Mouse (Mus musculus): ENCODE results near the gene U2af2. TPM values are rescaled to one million over a fixed set of nuclear protein-coding genes. Genes with fewer than 3 reads are reported as not detected.
A peak's percentile ranks its signal among the peaks of the same experiment; 100 is the strongest.

The U2af2 gene
- polyA plus RNA-seq, 1 experiment: 404 TPM

DNA sequence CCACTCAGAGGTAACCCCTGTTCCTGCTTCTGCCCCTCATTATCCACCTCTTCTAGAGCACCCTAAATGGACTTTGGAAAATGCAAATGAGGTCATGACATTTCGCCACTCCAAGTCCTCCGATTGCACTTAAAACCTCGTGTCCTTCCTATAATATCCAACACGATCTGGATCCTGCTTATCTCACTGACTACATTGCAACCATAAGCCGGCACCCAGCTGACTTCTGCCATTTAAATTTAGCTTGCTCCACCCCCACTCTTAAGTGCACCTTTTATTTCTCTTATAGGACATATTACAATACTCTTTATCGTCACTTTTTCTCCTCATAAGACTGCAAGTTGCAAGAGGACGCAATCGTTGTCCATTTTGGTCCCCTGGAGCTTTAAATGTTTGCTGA lies 24.5 kb upstream of the U2af2 start:
- no peak for DNase-seq (ENCODE audit: low read depth)
- TF ChIP-seq CTCF (IDR thresholded peaks at IDR 0.05; ENCODE audit: borderline replicate concordance, extremely low read depth, insufficient read depth, insufficient read length): no peak
- no peak for TF ChIP-seq POLR2A (IDR thresholded peaks at IDR 0.05; ENCODE audit: borderline replicate concordance, extremely low read depth, insufficient read depth, insufficient read length, poor library complexity, severe bottlenecking)

DNA sequence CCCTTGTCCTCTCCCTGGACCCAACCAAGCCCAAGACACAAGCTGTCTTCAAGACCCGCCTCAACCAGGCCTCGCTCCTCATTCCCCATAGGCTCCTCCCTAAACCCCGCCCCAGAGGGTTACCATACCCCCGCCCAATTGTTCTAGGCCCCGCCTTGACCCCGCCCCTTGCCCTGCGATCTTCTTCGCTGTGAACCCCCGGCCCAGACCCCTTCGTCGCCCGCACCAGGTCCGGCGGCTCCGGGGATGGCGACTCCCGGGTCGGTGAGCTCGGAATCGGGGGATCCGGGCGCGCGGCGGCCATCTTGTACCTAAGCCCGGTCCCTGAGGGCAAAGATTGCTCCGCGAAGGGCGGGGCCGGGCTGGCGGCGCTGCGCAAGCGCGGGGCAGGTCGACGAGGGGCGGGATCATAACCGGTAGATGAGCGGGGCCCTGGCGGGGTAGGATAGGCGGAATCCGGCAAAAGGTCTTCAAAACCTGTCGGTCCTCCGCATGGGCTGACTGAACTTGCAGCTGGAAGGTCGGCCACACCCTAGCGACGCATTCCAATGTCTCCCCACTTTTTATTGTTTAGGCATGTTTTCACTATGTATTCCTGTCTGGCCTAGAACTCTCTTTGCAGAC lies 23.7 kb upstream of the U2af2 start, which contains the start of gene Zfp784:
TSS of gene Zfp784 (minus strand) at position 338 of the 624 bp plus-strand sequence.
- TF ChIP-seq CTCF (IDR thresholded peaks at IDR 0.05; ENCODE audit: borderline replicate concordance, extremely low read depth, insufficient read depth, insufficient read length) (no peak), POLR2A (IDR thresholded peaks at IDR 0.05; ENCODE audit: borderline replicate concordance, extremely low read depth, insufficient read depth, insufficient read length, poor library complexity, severe bottlenecking) (peak; percentile 40; the same call in 1 of the 2 replicates)

DNA sequence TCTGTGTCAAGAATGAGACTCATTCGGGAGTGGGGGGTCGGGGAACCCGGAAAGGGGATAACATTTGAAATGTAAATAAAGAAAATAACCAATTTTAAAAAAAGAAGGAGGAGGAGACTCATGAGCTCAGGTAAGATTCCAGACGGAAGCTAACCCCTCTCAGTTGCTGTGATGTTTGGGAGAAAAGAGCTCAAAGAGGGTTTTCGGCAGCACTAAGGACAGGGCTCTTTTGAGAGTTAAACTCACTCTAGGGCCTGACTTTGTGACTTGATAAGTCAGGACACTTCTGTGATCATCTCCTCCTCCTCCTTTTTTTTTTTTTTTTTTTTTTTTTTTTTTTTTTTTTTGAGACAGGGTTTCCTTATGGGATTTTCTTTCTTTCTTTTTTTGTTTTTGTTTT lies 23.0 kb upstream of the U2af2 start:
- no peak for DNase-seq (ENCODE audit: low read depth)
- no peak for TF ChIP-seq CTCF (IDR thresholded peaks at IDR 0.05; ENCODE audit: borderline replicate concordance, extremely low read depth, insufficient read depth, insufficient read length)
- no peak for TF ChIP-seq POLR2A (IDR thresholded peaks at IDR 0.05; ENCODE audit: borderline replicate concordance, extremely low read depth, insufficient read depth, insufficient read length, poor library complexity, severe bottlenecking)

More for the DNA sequence above, 23.7 kb upstream of the U2af2 start, which contains the start of gene Zfp784:
- peak; percentile 97 for DNase-seq (ENCODE audit: low read depth)

DNA sequence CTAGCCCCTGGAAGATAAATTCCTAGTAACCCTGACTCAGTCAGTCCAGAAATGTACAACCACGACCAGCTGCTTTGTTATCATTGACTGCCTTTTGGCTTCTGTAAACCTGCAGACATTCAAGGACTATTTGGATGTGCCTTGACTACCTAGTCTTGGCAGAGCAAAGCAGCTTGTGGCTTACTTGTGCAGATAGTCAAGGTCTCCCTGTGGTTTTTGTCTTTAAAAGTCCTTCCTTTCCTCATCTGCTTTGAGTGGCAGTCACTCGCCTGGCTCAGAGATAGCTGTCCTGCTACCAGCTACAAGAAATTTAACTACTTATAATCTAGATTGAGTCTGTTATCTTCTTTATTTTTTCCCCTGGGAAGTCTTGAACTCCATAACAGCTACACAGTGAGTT lies 17.0 kb upstream of the U2af2 start:
- TF ChIP-seq CTCF (IDR thresholded peaks at IDR 0.05; ENCODE audit: borderline replicate concordance, extremely low read depth, insufficient read depth, insufficient read length) (no peak), POLR2A (IDR thresholded peaks at IDR 0.05; ENCODE audit: borderline replicate concordance, extremely low read depth, insufficient read depth, insufficient read length, poor library complexity, severe bottlenecking) (no peak)
- DNase-seq (ENCODE audit: low read depth): no peak

DNA sequence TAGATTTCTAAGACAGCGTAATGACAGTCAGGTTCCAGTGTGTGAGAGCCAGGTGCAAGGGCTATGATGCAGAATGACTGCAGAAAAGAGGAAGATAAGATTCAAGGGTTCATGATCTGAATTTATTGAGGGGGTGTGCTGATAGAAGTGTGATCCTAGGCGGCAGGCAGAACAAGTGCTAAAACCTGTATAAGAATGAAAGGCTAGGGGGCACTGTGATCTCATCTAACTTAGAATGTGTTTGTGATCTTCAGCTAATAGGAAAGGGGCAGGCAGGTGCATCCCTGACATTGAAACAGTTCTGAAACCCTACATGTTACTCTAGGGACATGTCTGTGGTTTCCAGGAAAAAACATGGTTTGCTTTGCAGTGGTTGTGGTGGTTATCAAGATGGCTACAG lies 15.8 kb upstream of the U2af2 start:
- DNase-seq (ENCODE audit: low read depth): no peak
- no peak for TF ChIP-seq POLR2A (IDR thresholded peaks at IDR 0.05; ENCODE audit: borderline replicate concordance, extremely low read depth, insufficient read depth, insufficient read length, poor library complexity, severe bottlenecking)
- no peak for TF ChIP-seq CTCF (IDR thresholded peaks at IDR 0.05; ENCODE audit: borderline replicate concordance, extremely low read depth, insufficient read depth, insufficient read length)

DNA sequence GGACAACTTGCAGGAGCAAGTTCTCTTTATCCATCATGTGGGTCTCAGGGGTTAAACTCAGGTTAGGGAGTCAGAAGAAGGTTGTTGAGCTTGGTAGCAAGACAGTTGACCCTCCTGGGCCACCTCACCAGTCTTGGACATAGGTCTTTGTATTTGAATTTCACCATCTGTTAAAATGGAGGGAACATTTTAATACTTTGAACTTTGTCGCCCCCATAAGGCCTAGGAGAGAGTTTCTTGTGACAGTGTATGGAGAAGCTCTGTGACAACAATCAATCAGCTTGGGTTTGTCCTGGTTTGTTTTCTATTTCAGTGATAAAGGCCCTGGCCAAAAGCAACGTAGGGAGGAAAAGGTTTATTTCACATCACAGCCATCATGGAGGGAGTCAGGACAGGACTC lies 14.6 kb upstream of the U2af2 start:
- TF ChIP-seq POLR2A (IDR thresholded peaks at IDR 0.05; ENCODE audit: borderline replicate concordance, extremely low read depth, insufficient read depth, insufficient read length, poor library complexity, severe bottlenecking) (no peak), CTCF (IDR thresholded peaks at IDR 0.05; ENCODE audit: borderline replicate concordance, extremely low read depth, insufficient read depth, insufficient read length) (0 out of 2 replicates have a peak, but pooled peaks have one; percentile 8)
- DNase-seq (ENCODE audit: low read depth): peak; percentile 61

DNA sequence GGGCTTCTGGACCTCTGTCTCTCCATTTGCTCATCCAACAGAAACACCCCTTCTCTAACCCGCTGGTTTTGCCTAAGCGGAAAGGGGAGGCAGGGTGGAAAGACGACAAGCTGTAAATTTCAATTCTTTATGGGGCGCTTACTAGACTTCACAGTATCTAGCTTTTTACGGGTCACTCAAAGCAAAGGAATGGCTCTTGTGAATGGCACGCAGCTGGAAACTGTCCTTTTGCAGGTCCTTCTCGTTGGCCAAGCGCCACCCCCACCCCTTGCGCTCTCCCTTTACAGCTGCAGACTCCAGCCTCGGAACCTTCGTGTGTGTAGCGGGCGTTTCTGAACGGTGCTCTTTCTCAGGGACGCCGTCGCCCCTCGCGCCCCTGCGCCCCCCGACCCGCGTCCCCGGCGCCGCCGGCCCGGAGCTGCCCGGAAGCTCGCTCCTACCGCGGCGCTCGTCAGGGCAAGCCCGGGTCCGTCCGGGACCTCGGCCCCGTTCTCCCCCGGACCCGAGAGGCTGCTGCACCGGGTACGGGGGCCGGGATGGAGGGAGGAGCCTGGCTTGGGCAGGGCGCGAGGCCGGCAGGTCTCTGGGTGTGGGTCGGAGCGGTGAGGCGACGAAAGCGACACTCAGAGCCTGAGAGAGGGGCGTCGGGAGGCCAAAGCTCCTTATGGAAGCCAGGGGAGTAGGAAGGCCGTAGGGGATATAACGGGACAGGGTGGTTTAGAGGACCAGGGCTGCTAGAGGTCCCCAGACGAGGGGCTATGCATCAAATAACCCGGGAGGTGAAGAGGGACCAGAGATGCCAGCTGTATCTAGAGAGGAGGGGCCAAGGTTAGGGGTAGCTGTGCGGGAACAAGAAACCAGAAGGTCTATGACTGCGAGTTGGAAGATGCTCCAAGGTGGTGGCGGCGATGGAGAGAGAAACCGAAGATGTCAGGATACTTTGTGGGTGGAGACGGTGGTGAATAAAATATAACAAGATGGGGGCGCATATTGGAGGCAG lies 10.4 kb upstream of the U2af2 start, which contains the start of gene Zfp580:
TSS of gene Zfp580 (plus strand) at position 346 of the 1,000 bp plus-strand sequence.
- no peak for TF ChIP-seq CTCF (IDR thresholded peaks at IDR 0.05; ENCODE audit: borderline replicate concordance, extremely low read depth, insufficient read depth, insufficient read length)
- peak; percentile 74; the same call in 1 of the 2 replicates for TF ChIP-seq POLR2A (IDR thresholded peaks at IDR 0.05; ENCODE audit: borderline replicate concordance, extremely low read depth, insufficient read depth, insufficient read length, poor library complexity, severe bottlenecking)
- peak; percentile 89 for DNase-seq (ENCODE audit: low read depth)

DNA sequence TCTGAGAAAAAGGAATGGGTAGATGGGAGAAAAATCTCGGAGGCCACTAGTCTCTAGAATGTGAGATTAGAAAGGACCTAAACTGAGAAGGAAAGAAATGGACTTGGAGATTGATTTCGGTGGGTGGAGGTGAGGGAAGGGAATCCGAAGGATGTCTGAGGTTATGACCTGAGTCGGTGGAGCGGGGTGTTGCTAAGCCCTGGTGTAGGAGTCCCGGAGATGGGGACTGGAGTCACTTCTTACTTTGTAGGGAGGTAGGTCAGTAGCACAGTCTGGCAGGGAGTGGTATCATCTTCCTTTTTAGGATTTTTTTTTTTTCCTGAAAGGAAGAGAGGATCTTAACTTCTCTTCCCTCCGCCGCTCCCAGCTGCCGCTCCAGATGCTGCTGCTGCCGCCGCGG lies 9.5 kb upstream of the U2af2 start:
- DNase-seq (ENCODE audit: low read depth): no peak
- TF ChIP-seq POLR2A (IDR thresholded peaks at IDR 0.05; ENCODE audit: borderline replicate concordance, extremely low read depth, insufficient read depth, insufficient read length, poor library complexity, severe bottlenecking) (no peak), CTCF (IDR thresholded peaks at IDR 0.05; ENCODE audit: borderline replicate concordance, extremely low read depth, insufficient read depth, insufficient read length) (no peak)

DNA sequence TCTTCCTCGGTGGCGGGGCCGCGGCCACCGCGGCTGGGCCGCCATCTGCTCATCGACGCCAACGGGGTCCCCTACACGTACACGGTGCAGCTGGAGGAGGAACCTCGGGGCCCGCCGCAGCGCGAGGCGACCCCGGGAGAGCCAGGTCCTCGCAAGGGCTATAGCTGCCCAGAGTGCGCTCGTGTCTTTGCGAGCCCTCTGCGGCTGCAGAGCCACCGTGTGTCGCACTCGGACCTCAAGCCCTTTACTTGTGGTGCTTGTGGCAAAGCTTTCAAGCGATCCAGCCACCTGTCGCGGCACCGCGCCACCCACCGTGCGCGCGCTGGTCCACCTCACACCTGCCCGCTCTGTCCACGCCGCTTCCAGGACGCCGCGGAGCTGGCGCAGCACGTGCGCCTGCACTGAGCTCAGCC lies 9.0 kb upstream of the U2af2 start:
- no peak for TF ChIP-seq CTCF (IDR thresholded peaks at IDR 0.05; ENCODE audit: borderline replicate concordance, extremely low read depth, insufficient read depth, insufficient read length)
- no peak for TF ChIP-seq POLR2A (IDR thresholded peaks at IDR 0.05; ENCODE audit: borderline replicate concordance, extremely low read depth, insufficient read depth, insufficient read length, poor library complexity, severe bottlenecking)
- DNase-seq (ENCODE audit: low read depth): no peak

DNA sequence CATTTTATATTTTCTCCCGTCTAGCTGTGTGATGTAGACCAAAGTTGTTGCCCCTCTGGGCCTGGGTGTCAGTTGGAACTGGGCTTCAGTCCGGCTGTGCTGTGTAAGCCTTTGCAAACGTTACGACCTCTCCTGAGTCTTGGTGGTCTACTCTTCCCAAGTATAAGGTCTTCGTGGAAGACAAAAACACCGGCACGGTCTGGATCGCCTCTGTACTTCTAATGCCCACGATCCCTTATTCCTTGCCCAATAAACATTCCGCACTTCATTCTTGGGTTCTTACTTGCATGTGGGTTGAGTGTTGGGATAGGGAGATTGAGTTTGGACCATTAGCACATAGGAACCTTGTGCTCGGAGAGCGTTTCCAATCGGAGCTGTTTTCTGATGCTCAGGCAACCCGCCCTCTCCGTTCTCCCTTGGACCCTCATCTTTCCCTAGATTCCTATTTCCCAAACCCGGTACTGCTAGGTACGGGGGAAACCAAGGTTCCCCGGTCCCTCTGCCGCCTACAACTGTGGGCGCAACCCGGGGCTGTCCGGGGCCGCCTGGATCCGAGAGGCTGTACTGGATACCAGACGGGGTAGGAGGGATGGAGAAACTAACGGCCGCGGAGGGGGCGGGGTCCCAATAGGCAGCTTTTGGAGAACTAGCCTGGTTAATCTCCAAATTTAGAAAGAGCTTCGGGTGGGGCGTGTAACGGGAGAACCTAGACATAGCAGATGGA lies 8.3 kb upstream of the U2af2 start:
- no peak for TF ChIP-seq CTCF (IDR thresholded peaks at IDR 0.05; ENCODE audit: borderline replicate concordance, extremely low read depth, insufficient read depth, insufficient read length)
- no peak for TF ChIP-seq POLR2A (IDR thresholded peaks at IDR 0.05; ENCODE audit: borderline replicate concordance, extremely low read depth, insufficient read depth, insufficient read length, poor library complexity, severe bottlenecking)
- DNase-seq (ENCODE audit: low read depth): peak; percentile 49

Data from brain, embryonic 14.5 days (tissue).